Mouse (Mus musculus) megakaryocyte-erythroid progenitor cell, adult 5-6 weeks (primary cell): ENCODE results near the gene Cyren. TPM values are rescaled to one million over a fixed set of nuclear protein-coding genes. Genes with fewer than 3 reads are reported as not detected.

Experiments
- ATAC-seq: replicated peaks from 2 replicates; pipeline ENCODE4 v1.8.0; 2016; ENCODE audit warnings: mild to moderate bottlenecking, inconsistent platforms; ENCODE audit not compliant: severe bottlenecking, poor library complexity, low FRiP score, low TSS enrichment
- total RNA-seq, 2 experiments: library from RNA; stranded (forward) in 1 of 2; stranded (reverse) in 1 of 2; fragments of 200-1000, 215-1000 nt in 1 of 2; fragments of >200 nt in 1 of 2; fragmentation: Nextera tagmentation in 1 of 2; gene quantifications; 2 replicates each; pipeline ENCODE4 v1.2.3; 2014 to 2017

The Cyren gene
- total RNA-seq (2014; fragmentation: Nextera tagmentation) (12.3 and 27.8 TPM in 2 replicates), total RNA-seq (2017) (5.6 and 8.5 TPM in 2 replicates)

DNA sequence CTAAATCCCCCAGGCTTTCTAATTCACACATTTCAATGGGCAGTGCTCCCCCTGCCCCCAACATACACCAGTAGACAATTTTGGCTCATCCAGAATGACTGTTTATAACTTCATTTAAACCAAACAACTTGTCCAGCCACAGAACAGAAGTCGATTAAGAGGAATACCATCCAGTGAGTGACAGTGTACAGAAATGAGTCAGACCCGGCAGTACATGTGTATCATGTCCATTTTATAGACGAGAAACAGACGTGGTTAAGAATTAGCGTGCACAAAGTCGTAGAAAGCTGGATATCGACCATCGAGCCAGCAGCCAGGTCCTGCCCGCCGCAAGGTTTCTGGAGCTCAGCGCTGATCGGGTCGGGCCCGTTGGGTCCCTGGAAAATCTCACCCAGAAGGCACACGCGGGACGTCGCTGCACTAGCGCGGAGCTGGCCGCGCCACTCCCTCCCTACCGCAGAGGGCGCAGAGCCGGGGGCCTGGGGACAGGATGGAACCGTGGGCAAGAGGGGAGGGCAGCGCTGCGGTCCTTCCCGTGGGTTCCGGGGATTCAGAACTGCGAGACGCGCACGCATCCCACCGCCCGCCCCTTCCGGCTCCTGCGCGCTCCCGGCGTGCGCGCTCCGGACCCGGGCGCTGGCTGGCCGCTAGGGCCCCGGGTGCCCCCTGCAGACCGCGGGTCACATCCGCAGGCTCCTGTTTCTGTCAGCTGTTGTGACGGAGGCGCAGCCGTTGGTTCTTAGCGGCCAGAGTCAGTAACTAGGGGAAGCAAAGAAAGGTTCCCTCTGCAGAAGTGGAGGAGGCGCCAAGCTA is at the start of gene Cyren:
TSS of gene Cyren (minus strand) at position 552 of the 813 bp plus-strand sequence.
- ATAC-seq, result peak; percentile 63

DNA sequence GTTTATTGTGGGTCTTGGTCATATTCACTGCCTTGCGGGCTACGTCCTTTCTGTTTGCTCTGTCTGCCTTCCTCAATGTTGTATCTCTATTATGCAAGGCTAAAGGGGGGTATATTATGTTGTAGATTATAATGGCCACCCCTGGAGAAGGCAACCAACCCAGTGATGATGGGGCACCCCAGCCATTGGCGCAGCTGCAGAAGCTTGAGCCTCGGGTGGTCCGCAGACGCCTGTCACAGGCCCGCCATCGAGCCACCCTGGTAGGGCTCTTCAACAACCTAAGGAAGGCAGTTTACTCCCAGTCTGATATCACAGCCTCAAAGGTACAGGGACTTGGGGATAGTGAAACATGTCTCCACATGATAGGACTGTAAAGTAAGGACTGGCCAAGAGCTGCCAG is 49.7 kb upstream of the Cyren start:
- 0 out of 2 replicates have a peak, but pooled peaks have one; percentile 2 for ATAC-seq

DNA sequence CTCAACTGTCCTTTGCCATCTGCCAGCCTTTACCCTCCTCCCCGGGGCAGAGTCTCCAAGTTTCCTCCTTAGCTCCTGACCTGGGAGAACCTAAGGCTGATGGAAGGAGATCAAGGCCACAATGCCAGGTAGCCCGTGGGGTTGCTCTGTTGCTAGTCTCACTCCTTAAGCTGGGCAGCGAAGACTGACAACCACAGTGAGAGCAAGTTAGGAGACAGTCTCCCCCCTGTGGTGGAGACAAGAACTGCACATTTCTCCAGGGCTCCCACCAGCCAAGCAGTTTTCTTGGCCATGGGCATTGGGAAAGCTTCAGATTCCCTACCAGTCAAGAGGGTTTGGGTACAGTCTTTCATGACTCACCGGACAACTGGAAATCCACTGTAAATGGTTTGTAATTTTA is 49.3 kb upstream of the Cyren start:
- peak; percentile 86 for ATAC-seq

DNA sequence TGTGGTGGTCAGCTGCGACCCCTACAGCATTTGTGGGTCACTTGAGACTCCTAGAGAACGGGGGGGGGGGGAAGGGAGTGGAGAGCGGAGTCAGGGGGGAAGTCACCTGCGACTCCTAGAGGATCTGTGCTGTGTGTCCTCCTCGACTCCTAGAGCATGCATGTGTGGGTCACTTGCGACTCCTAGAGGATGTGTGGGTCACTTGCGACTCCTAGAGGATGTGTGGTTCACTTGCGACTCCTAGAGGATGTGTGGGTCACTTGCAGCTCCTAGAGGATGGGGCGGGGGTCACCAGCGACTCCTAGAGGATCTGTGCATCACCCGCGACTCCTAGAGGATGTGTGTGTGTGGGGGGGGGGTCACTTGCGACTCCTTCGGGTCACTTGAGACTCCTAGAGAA is 44.1 kb upstream of the Cyren start:
- ATAC-seq, result peak; percentile 96

DNA sequence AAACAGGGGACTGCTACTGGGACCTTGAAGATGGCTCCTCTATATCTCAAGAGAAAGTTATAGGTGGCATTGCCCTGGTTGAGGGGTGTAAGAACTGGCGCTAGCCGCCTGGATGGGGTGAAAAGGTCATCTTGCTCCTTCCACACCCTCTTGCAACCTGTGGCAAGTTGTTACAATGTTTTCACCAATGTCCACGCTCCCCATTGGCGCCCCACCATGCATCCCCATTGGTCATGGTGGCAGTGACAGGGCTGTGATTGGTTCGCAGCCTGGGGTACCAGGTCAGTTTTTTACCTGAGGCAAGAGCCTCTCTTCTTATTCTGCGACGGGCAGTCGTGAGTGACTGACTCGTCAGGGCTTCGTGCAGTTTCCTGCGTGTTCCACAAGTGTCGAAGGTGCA is 42.8 kb upstream of the Cyren start:
- no peak for ATAC-seq

DNA sequence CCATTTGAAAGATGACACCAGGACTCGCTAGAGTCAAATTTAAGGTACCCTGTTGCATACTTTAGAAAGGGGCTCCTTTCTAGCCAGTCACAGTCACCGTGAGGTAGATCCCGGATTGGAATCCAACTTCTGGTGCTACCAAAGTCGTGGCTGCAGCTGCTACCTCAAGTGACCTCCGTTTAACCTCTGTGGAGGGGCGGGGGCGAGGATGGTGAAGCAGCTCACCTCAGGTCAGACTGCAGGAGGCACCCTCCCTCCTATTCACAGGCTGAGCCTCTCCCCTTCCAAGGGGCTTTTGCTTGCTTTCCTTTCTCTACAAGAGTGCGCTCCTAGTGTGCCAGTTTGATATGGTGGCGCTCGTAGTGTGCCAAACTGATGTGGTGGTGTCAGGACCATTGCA is 42.1 kb upstream of the Cyren start, which contains the start of gene Stra8:
TSS of gene Stra8 (plus strand) at position 208 of the 400 bp plus-strand sequence.
- no peak for ATAC-seq

DNA sequence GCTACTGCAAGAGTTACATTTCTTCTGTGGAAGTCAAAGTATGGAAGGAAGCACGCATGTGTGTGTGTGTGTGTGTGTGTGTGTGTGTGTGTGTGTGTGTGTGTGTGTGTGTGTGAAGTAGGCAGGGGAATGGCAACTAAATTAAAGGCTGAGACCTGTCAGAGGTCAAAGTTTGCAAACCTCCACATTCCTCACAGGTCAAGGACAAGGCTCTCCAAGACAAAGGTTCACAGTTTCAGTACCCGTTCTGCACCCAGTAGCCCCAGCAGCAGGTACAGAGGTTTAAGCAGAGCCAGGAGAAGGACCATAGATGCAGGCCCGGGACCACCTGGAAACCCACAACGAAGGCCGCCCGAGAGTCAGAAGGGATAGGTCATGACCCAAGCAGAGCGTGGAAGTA is 41.3 kb upstream of the Cyren start:
- ATAC-seq, result no peak

DNA sequence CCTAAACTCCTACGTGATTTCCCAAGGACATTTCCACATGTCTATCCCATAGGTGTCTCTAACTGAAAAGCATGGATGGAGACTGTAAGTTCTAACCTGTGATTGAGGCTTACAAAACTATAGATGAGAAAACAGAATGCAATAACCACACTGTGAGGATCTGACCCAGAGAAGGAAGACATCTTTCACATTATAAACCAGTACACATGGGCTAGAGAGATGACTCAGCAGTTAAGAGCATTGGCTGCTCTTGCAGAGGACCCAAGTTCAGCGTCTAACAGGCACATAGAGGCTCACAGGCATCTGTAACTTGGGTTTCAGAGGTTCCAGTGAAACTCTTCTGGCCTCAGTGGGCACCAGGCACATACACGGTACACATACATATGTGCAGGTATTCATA is 36.6 kb upstream of the Cyren start:
- no peak for ATAC-seq

DNA sequence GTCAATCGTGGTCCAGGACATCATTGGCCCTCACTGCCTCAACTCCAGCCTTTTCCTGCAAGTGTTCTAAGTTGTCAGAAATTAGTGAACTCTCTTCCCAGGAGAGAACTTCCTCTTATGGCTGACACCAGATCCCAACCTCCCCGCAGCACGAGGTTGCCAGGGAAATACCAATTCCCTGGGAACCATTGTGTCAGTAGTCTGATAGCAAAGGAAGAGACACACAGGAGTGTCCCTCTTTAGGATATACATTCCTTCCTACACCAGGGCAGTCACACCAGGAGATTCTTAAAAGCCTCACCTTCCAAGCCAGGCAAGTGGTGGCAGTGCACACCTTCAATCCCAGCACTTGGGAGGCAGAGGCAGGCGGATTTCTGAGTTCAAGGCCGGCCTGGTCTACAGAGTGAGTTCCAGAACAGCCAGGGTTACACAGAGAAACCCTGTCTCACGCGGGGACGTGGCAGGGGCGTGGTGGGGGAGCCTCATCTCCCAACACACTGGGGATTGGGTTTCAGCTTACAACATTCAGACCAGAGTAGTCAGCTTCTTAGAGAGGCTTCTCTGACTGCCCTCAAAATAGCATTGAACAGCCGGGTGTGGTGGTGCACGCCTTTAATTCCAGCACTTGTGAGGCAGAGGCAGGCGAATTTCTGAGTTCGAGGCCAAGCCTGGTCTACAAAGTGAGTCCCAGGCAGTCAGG is 35.6 kb upstream of the Cyren start:
- no peak for ATAC-seq

DNA sequence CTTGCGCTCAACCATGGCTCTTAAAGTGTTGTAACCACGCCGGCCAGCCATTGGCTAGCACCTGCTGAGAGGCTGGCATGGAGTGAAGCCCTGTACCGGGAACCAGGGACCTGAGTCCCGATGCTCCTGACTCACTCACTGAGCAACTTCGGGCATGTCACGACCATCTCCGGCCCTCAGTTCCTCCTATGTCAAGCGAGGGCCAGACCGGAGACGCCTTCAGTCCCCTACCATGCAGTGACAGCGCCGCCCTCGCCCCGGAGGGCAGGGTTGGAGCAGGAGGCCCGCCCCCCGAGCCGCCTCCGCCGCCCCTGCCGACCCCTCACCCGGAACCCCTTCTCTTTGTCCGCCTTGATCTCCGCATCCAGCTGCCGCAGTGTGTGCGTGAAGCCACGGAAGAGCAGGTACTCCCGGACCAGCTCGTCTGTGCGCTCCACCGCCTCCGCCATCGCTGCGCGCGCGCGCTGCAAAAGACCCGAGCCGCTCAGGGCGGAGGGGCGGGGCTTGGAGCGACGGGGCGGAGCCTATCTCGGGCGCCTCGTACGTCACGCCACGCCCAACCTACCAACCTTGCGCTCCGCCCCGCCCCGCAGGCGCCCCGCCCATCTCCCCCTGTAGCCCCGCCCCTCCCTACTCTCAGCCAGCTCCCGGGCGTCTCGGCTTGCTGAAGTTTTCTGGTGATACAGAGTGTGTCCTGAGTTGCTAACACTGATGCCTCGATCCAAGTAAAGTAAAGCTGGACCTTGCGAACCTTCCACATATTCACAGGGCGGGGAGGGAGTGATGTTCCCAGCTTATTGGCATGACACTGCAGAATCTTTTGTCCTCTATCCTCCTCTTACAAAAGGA is 32.7 kb upstream of the Cyren start, which contains the start of gene Wdr91:
TSS of gene Wdr91 (minus strand) at position 506 of the 849 bp plus-strand sequence.
- peak; percentile 81 for ATAC-seq

DNA sequence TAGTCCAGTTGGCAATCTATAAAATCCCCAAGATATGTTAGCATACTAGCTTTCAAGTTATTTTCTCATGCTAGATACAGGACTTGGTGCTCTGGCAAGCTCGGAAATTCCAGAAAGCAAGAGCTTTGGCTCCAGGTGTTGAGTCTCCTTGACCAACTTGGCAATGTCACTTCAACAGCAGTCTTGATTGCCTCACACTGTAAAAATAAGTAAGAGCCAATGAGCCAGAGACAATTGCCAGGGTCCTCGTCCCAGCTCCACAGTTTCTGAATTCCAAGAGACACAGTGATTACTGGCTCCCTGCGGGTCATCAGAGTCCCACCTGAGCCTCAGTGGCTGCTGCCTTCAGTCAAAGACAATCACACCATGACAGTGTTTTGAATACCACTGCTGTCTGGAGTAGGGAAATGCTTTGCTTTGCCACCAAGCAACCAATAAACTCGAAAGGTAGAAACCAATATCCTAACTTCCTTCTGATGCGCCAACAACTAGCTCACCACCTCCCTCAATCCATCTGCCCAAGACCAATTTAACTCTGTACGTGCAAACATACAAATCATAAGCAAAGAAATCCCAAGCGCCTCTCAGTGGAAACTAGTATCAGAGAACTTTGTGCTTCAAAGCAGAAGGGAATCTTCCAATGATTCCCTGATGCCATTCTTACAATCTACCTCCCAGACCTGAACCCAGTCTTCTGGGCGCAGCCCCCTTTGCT is 31.9 kb upstream of the Cyren start:
- ATAC-seq, result no peak

DNA sequence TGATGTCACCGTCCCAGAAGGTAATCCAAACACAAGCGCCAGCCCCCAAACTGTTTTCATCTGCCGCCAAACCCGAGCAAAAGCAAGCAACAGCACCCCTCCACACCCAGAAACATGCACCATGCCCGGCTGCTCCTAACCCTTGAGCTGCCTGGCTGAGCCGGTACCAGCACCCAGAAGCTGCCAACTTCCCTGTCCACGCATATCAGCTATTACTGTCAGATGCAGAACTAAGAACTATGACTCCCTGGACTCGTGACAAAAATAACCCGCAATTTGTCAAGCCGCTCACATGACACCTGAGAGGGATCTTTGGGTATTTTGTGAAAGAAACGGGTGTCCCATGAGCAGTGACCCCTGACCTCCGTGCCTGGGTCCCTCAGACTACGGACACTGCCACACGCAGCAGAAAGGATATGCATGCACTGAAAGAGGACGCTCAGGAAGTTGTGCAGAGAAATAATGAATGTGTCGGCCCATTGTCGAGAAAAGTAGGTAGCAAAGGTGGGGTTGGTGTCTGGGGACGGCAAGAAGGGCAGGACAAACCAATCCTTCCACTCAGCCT is 29.9 kb upstream of the Cyren start:
- peak; percentile 5; the same call in 1 of the 2 replicates for ATAC-seq

DNA sequence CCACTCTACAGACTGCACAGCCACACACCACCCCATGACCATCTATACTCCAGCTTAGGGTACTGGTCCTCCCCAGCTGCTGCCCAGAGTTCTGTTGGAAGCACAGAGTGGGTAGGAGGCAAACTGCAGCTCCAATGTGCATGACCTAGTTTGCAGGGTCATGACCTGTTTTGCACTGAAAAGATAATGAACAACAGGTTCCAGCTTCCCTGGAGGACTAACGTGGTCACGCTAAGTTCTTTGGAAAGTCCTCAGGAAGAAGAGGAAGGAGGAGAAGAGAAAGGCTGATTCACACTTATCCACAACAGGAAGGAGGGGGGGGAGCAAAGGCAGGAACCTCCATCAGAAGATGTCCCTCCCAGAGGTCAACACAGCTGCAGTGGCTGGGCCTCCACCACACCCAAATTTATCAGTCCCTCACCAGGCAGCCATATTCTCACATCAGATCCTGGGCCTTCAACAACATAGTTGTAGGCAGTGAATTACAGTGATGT is 29.3 kb upstream of the Cyren start:
- ATAC-seq, result peak; percentile 67

DNA sequence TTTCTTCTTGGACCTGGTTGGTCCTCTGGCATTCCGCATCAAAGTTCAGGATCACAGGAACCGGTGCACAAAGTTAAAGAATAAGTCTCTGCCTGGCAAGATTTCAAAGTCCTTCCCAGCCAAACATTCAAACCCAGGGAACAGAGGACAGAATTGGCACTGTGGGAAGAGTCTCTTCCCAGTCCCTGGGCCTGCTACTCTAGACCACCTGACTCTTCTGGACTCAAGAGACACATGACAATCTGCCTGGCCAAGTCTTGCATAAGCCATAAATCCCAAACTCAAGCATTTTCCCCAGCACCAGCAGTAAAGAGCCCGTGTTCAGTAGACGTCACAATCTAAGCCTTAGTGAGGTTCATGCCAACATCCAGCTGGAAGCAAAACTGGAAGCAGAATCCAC is 28.8 kb upstream of the Cyren start:
- ATAC-seq, result no peak

DNA sequence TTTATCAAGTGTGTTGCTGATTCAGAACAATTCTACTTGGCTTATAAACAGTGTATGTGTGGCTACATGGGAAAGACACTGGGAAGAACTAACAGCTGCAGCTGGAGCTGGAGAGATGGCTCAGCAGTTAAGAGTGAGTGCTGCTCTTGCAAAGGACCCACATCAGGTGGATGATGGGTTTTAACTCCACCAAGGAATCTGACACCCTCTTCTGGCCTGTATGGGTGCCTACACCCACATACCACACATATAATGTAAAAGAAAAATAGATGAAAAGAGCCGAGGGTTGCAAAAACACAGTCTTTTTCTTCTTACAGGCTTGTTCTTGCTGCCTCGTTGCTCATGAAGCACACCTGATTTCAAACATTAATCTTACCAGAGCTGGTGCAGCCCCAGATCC is 28.3 kb upstream of the Cyren start:
- no peak for ATAC-seq

DNA sequence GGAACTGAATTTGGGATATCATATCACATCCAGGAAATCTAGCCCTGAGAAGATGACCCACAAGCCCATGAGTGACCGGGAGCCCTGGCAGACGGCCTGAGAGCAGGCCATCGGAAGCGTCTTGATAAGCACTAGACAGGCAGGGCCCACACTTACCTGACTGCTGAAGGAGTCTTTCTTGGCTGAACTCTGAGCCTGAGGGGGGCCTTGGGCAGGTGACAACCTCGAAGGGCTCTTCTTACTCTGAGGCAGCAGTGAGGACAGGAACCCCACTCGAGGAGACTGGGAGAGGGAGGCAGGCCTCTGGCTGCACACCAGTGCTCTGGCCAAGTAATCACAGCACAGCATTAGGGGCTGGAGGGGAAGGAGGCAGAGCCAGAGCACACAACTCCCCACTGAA is 26.5 kb upstream of the Cyren start:
- ATAC-seq, result no peak

DNA sequence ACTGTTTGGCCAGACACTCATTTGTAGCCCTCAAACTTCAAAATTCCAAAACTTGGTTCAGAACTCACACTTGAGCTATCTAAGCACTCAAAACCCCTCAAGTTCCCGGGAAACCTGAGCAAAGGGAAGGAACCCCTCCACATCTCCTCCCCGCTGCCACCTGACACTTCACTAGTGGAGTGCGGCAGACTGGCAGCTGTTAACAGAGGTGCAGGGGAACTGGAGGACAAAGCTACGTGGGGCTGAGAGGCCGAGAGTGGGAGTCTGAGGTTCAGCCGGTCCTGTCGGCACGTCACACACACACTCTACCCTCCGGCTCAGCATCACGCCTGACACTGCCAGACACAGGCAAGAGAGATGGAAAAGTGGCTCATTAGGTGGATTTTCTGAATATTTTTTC is 26.0 kb upstream of the Cyren start:
- no peak for ATAC-seq

DNA sequence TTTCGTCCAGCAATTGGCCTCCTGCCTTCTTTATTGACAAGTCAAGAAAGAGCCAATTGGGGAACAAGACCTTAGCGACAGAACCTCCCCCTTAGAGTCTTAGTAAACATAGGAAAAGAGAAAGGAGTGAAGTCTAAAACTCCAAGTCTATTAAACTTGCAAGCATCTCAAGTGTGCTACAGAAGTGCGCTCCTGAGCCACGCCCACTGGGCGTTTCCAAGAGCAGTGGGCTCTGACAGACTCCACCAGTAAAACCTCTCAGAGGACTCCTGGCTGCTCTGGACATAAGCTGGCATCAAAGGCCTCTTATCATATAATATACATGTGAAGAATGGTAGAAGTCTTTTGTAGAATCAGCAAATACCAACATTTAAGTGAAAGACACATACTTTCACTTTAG is 25.6 kb upstream of the Cyren start:
- ATAC-seq, result 0 out of 2 replicates have a peak, but pooled peaks have one; percentile 32

DNA sequence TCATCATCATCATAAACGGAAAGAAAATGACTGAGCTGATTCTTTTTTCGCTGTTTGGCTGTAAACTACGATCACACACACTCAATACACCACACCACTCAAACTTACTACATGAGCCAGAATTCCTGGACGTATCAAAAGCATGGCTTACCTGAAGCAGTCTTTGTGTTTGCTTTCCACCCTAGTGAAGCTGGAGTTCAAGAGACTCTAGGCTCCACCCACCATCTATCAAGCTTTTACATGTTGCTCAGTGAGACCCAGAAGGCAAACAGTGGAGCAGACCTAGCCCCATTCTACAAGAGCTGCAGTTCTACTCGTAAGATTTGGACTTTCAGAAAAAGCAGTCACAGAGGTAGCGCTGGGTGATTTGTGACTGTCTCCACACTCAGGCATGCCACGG is 24.7 kb upstream of the Cyren start:
- ATAC-seq, result no peak
